Mouse (Mus musculus): ENCODE measurements at regions not wholly inside any gene's neighbourhood (a gene's known extent, or its start where the extent isn't known, plus 50 kb on each side); places are given as distances from the start of the nearest gene placed in this dataset.
A peak's percentile ranks its signal among the peaks of the same experiment; 100 is the strongest.

- DNase-seq = no peak
These were observed 77.6 kb downstream of the Elovl4 start for GRCm38 (mm10) chr9:83728428-83728827.

- peak; percentile 75 to 79 for DNase-seq
These were observed 78.5 kb downstream of the Elovl4 start for GRCm38 (mm10) chr9:83727462-83728189.

GRCm38 (mm10) chr9:83726979-83727378 lies 79.1 kb downstream of the Elovl4 start:
- DNase-seq = no peak

GRCm38 (mm10) chr9:83726105-83726504 lies 80.0 kb downstream of the Elovl4 start:
- DNase-seq = peak; percentile 53 to 59

GRCm38 (mm10) chr9:83725545-83725944 lies 80.5 kb downstream of the Elovl4 start:
- no peak for DNase-seq

- no peak for DNase-seq
These were observed 85.1 kb downstream of the Elovl4 start for GRCm38 (mm10) chr9:83720982-83721381.

- no peak for DNase-seq
These were observed 86.3 kb downstream of the Elovl4 start for GRCm38 (mm10) chr9:83719811-83720210.

- DNase-seq = peak in 1 of 2 experiments; percentile 12
These were observed 88.0 kb downstream of the Elovl4 start for GRCm38 (mm10) chr9:83718084-83718483.

- DNase-seq = no peak
These were observed 89.8 kb downstream of the Elovl4 start for GRCm38 (mm10) chr9:83716101-83716763.

GRCm38 (mm10) chr9:83707361-83707760 lies 98.7 kb downstream of the Elovl4 start:
- DNase-seq = no peak

GRCm38 (mm10) chr9:83706071-83706470 lies 100.0 kb downstream of the Elovl4 start:
- no peak for DNase-seq

GRCm38 (mm10) chr9:83704186-83704585 lies 101.9 kb downstream of the Elovl4 start:
- no peak for DNase-seq

GRCm38 (mm10) chr9:83700916-83701315 lies 105.2 kb downstream of the Elovl4 start:
- DNase-seq = no peak

- DNase-seq = no peak
These were observed 106.0 kb downstream of the Elovl4 start for GRCm38 (mm10) chr9:83700056-83700455.

GRCm38 (mm10) chr9:83691332-83692198 lies 114.5 kb downstream of the Elovl4 start:
- peak; percentile 70 to 82 for DNase-seq
